Mouse (Mus musculus): ENCODE results near the gene Commd7.
A peak's percentile ranks its signal among the peaks of the same experiment; 100 is the strongest.

Gene Commd7

GRCm38 (mm10) chr2:153618889-153619288, 13.7 kb downstream of the Commd7 start:
- no peak for DNase-seq (ENCODE audit: low spot score)

GRCm38 (mm10) chr2:153618439-153618838, 14.1 kb downstream of the Commd7 start:
- no peak for DNase-seq (ENCODE audit: low spot score)

GRCm38 (mm10) chr2:153616893-153617292, 15.7 kb downstream of the Commd7 start:
- no peak for DNase-seq (ENCODE audit: low spot score)

GRCm38 (mm10) chr2:153612594-153613281, 19.8 kb downstream of the Commd7 start:
- DNase-seq (ENCODE audit: low spot score): no peak

GRCm38 (mm10) chr2:153611743-153612142, 20.8 kb downstream of the Commd7 start:
- no peak for DNase-seq (ENCODE audit: low spot score)

- no peak for DNase-seq (ENCODE audit: low spot score)
Observed at GRCm38 (mm10) chr2:153611241-153611630, 21.3 kb downstream of the Commd7 start.

- DNase-seq (ENCODE audit: low spot score): no peak
Observed at GRCm38 (mm10) chr2:153610426-153611240, 21.9 kb downstream of the Commd7 start.

- peak; percentile 92 for DNase-seq (ENCODE audit: low spot score)
Observed at GRCm38 (mm10) chr2:153609548-153609947, 23.0 kb downstream of the Commd7 start.

- no peak for DNase-seq (ENCODE audit: low spot score)
Observed at GRCm38 (mm10) chr2:153609058-153609457, 23.5 kb downstream of the Commd7 start.

- DNase-seq (ENCODE audit: low spot score): no peak
Observed at GRCm38 (mm10) chr2:153607870-153608515, 24.6 kb downstream of the Commd7 start.

- no peak for DNase-seq (ENCODE audit: low spot score)
Observed at GRCm38 (mm10) chr2:153606421-153606820, 26.2 kb downstream of the Commd7 start.

GRCm38 (mm10) chr2:153603724-153604123, 28.9 kb downstream of the Commd7 start:
- DNase-seq (ENCODE audit: low spot score): peak; percentile 62

GRCm38 (mm10) chr2:153600667-153601648, 31.6 kb downstream of the Commd7 start:
- DNase-seq (ENCODE audit: low spot score): no peak

- peak; percentile 69 for DNase-seq (ENCODE audit: low spot score)
Observed at GRCm38 (mm10) chr2:153600021-153600666, 32.4 kb downstream of the Commd7 start.

- no peak for DNase-seq (ENCODE audit: low spot score)
Observed at GRCm38 (mm10) chr2:153597626-153598025, 35.0 kb downstream of the Commd7 start.

GRCm38 (mm10) chr2:153597014-153597413, 35.6 kb downstream of the Commd7 start:
- no peak for DNase-seq (ENCODE audit: low spot score)

- DNase-seq (ENCODE audit: low spot score): no peak
Observed at GRCm38 (mm10) chr2:153594998-153595397, 37.6 kb downstream of the Commd7 start.

- no peak for DNase-seq (ENCODE audit: low spot score)
Observed at GRCm38 (mm10) chr2:153593186-153593585, 39.4 kb downstream of the Commd7 start.

- DNase-seq (ENCODE audit: low spot score): no peak
Observed at GRCm38 (mm10) chr2:153592056-153593014, 40.2 kb downstream of the Commd7 start.

Data from retina, embryonic 14.5 days (tissue).